Comparison of ENCODE assay signal across 11 mouse cellular contexts in the genomic region with DNA sequence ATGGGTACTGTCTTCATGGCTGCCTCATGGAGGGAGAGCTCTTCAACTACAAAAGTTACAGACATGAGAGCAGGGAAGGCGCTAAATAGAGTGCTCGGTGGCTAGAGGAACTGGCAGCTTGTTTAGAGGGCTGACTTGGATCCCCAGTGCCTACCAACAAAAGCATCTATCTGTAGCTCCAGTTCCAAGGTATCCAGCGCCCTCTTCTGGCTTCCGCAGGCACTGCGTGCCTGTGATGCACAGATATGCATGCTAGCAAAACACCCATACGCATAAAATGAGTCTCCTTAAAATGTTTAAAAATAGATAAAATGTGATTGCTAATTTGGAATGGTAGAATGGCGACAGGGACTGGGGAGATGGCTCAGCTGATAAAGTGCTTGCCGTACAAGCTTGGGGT. TPM values are rescaled to one million over a fixed set of nuclear protein-coding genes. Genes with fewer than 3 reads are reported as not detected.
DNase-seq lines count a peak whose midpoint lies in the region; ATAC-seq and TF ChIP-seq lines count a peak whose summit lies in the region.
"Had no signal": no experiment of that assay in that cellular context is flagged by ENCODE, and none has a peak within 500 bp of the region (broad histone marks: within the 10 kb centered on the region; RNA-seq: fewer than 3 reads in every experiment).

No protein-coding gene starts in this region.

- H3K4me3 ChIP-seq in liver, embryonic 14.5 days (ENCODE audit: insufficient read depth in 1 of 2, low read depth in 2 of 2, low read length in 2 of 2) = no peak overlapping the region
- H3K4me3 ChIP-seq in forebrain, embryonic 15.5 days = no peak overlapping the region
- H3K4me3 ChIP-seq: midbrain, embryonic 13.5 days had no signal

- peak; percentile 61 for TF ChIP-seq CTCF in liver, embryonic 14.5 days (IDR thresholded peaks at IDR 0.05; ENCODE audit: low read depth)

- H3K4me1 ChIP-seq in liver, embryonic 14.5 days (replicated peaks; ENCODE audit: control insufficient read depth in 2 of 2, insufficient read depth in 2 of 2, low read length in 1 of 2) = no peaks in the 10 kb centered on the region; a peak in 1 of 4 replicates
- no peaks in the 10 kb centered on the region for H3K4me1 ChIP-seq in forebrain, embryonic 15.5 days
- H3K4me1 ChIP-seq: midbrain, embryonic 13.5 days had no signal

- no peaks in the 10 kb centered on the region for H3K9me3 ChIP-seq in liver, embryonic 14.5 days (ENCODE audit: control insufficient read depth, low read length)
- no peaks in the 10 kb centered on the region for H3K9me3 ChIP-seq in forebrain, embryonic 15.5 days
- H3K9me3 ChIP-seq: midbrain, embryonic 13.5 days had no signal

- 52% methylated on average over 8 of the region's 8 CpGs for WGBS in liver, embryonic 14.5 days (ENCODE audit: insufficient replicate concordance)
- WGBS in forebrain, embryonic 15.5 days = 65% methylated on average over 8 of the region's 8 CpGs

- H3K9ac ChIP-seq in liver, embryonic 14.5 days (replicated peaks) = no peak overlapping the region
- no peak overlapping the region for H3K9ac ChIP-seq in forebrain, embryonic 15.5 days (replicated peaks)
- H3K9ac ChIP-seq: midbrain, embryonic 13.5 days had no signal

- no peaks in the 10 kb centered on the region for H3K27me3 ChIP-seq in liver, embryonic 14.5 days (ENCODE audit: control insufficient read depth, insufficient read depth, low read length)
- no peaks in the 10 kb centered on the region for H3K27me3 ChIP-seq in forebrain, embryonic 15.5 days

- no peak overlapping the region for H3K27ac ChIP-seq in liver, embryonic 14.5 days
- H3K27ac ChIP-seq in forebrain, embryonic 15.5 days (replicated peaks) = no peak overlapping the region
- H3K27ac ChIP-seq: midbrain, embryonic 13.5 days had no signal

- H3K36me3 ChIP-seq in liver, embryonic 14.5 days (replicated peaks; ENCODE audit: control insufficient read depth, insufficient read depth, low read depth) = no peaks in the 10 kb centered on the region
- no peaks in the 10 kb centered on the region for H3K36me3 ChIP-seq in forebrain, embryonic 15.5 days
- H3K36me3 ChIP-seq: midbrain, embryonic 13.5 days had no signal

- ATAC-seq in liver, embryonic 14.5 days (ENCODE audit: insufficient read depth) = no peak
- no peak for ATAC-seq in forebrain, embryonic 15.5 days (replicated peaks)
- ATAC-seq: midbrain, embryonic 13.5 days had no signal

- DNase-seq in cerebellum, adult 18-20 months = peak; percentile 32 to 49
- DNase-seq in cerebellum, adult 9-11 months = no peak
- peak; percentile 46 for DNase-seq in layer of hippocampus, adult 9-11 months
- no peak for DNase-seq in layer of hippocampus, postnatal 36 days
- DNase-seq in B cell, adult 2 months = peak; percentile 46 to 56
- no peak for DNase-seq in liver, embryonic 14.5 days (ENCODE audit: low read depth in 3 of 3, low spot score in 3 of 3)
- DNase-seq in spleen, postnatal 4 days (ENCODE audit: low spot score in 2 of 2) = no peak
- DNase-seq: right cerebral cortex, postnatal 25 days had no signal

- TF ChIP-seq EP300 in liver, embryonic 14.5 days (IDR thresholded peaks at IDR 0.05; ENCODE audit: low read depth) = no peak

- H3K4me2 ChIP-seq in liver, embryonic 14.5 days (ENCODE audit: low read depth) = no peak overlapping the region
- no peak overlapping the region for H3K4me2 ChIP-seq in forebrain, embryonic 15.5 days (replicated peaks)
- H3K4me2 ChIP-seq: midbrain, embryonic 13.5 days had no signal

RNA-seq across cellular contexts. Expression of a gene that starts 5.2 kb away (rescaled TPM):
- total RNA-seq in layer of hippocampus, postnatal 36 days (2021) = 10 to 100 TPM; 88.0 to 91.7 TPM
- polyA plus RNA-seq in liver, embryonic 14.5 days (2012; rRNA removed) = 0.02 TPM in 1 of 2 replicates, not detected in the other
- not detected in 2 replicates for polyA plus RNA-seq in liver, embryonic 14.5 days (2014; fragmentation: Nextera tagmentation; extraction: Ambion mirVana)
- polyA plus RNA-seq in forebrain, embryonic 15.5 days (2015; fragmentation: Nextera tagmentation; extraction: Ambion mirVana) = 22.3 and 23.5 TPM in 2 replicates
- total RNA-seq: common myeloid progenitor, adult 5-6 weeks had no signal

RNA-seq across cellular contexts. Expression of a gene that starts 21.7 kb away (rescaled TPM):
- 1 to 10 TPM; 6.8 to 7.9 TPM for total RNA-seq in layer of hippocampus, postnatal 36 days (2021)
- polyA plus RNA-seq in liver, embryonic 14.5 days (2012; rRNA removed) = 0.50 and 0.95 TPM in 2 replicates
- 0.55 and 0.76 TPM in 2 replicates for polyA plus RNA-seq in liver, embryonic 14.5 days (2014; fragmentation: Nextera tagmentation; extraction: Ambion mirVana)
- polyA plus RNA-seq in forebrain, embryonic 15.5 days (2015; fragmentation: Nextera tagmentation; extraction: Ambion mirVana) = 5.8 and 6.3 TPM in 2 replicates

RNA-seq across cellular contexts. Expression of a gene that starts 51.2 kb away (rescaled TPM):
- 10 to 100 TPM; 79.6 to 85.8 TPM for total RNA-seq in layer of hippocampus, postnatal 36 days (2021)
- polyA plus RNA-seq in liver, embryonic 14.5 days (2012; rRNA removed) = 0.89 and 1.1 TPM in 2 replicates
- 0.42 and 0.72 TPM in 2 replicates for polyA plus RNA-seq in liver, embryonic 14.5 days (2014; fragmentation: Nextera tagmentation; extraction: Ambion mirVana)
- polyA plus RNA-seq in forebrain, embryonic 15.5 days (2015; fragmentation: Nextera tagmentation; extraction: Ambion mirVana) = 447 and 481 TPM in 2 replicates
- total RNA-seq: common myeloid progenitor, adult 5-6 weeks had no signal

Comparison
In these comparisons a context has a peak if more than half of its experiments do, and no peak if none do; other contexts are left out.
1. DNase-seq: peak in cerebellum, adult 18-20 months (2 of 2), layer of hippocampus, adult 9-11 months (single experiment) and B cell, adult 2 months (2 of 2); none in cerebellum, adult 9-11 months (single experiment), layer of hippocampus, postnatal 36 days (0 of 2), liver, embryonic 14.5 days (0 of 3) and spleen, postnatal 4 days (0 of 2).
2. RNA of a gene that starts 5.2 kb away (polyA plus RNA-seq): 22.3 to 23.5 TPM in forebrain, embryonic 15.5 days; 0.02 TPM in liver, embryonic 14.5 days; every median in the first group is over 10 times any median in the second.
3. RNA of a gene that starts 51.2 kb away (polyA plus RNA-seq): 447 to 481 TPM in forebrain, embryonic 15.5 days; 0.42 to 1.1 TPM in liver, embryonic 14.5 days; every median in the first group is over 100 times any median in the second.